Mouse (Mus musculus): ENCODE measurements around the gene Kcnq4.

The Kcnq4 gene

DNA sequence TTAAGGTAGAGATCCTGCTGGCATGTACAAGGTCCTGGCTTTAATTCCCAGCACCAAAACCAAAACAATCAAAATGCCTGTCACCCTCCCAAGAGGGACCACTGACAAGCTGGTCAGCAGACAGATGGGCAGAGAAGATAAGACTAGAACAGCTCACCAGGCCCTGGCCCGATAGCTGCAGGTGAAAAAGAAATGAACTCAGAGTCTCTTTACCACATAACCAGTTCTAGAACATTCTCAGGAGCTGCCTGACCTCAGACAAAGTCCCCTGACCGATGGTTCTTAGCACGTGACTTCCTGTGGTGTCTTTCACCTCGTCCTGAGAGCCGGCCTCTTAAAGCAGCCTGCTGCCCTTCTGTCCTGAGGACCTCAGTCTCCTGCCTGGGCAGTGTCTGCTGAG lies 78.8 kb downstream of the Kcnq4 start:
- DNase-seq: no peak

GRCm38 (mm10) chr4:120668551-120668950 lies 79.9 kb downstream of the Kcnq4 start:
- DNase-seq: no peak

DNA sequence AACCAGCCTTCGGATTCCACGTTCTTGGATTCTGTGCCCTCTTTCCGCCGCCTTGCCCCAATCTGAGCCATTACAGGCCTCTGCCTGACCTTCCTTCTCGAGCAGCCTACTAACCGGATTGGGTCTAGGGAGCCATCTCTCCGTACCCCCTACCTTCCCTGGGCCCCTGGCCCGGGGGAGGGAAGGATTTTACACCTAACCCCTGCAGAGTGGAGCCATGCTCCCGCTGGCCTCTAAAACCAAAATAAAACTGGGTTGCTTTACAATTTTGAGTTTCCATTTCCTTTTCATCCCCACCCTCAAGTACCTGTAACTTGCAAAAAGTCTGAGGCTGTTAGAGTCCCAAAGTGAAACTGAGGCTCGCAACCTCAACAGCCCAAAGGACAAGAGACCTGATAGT lies 80.9 kb downstream of the Kcnq4 start:
- no peak for DNase-seq

DNA sequence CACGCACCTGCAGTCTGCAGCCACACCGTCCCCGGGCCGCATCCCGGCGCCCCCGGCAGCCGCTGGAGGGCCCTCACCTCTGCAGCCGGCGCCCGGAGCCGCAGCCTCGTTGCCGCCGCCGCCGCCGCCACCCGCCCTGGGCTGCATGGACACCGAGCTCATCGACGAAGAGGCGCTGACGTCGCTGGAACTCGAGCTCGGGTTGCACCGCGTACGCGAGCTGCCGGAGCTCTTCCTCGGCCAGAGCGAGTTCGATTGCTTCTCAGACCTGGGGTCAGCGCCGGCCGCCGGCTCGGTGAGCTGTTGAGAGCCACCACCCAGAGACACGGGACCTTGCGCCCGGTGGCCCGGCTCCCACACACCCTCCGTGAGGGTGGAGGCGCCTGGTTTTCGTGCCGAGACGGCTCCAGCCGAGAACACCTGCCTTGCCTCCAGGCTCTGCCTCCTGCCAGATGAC lies 81.3 kb downstream of the Kcnq4 start:
- peak; percentile 63 for DNase-seq

GRCm38 (mm10) chr4:120666358-120667024 lies 81.9 kb downstream of the Kcnq4 start, which contains the start of gene Cited4:
Gene Cited4, plus strand, starts transcription at chr4:120666572.
- peak; percentile 95 for DNase-seq

- DNase-seq: no peak
Measured at GRCm38 (mm10) chr4:120665782-120666181, 82.6 kb downstream of the Kcnq4 start.

DNA sequence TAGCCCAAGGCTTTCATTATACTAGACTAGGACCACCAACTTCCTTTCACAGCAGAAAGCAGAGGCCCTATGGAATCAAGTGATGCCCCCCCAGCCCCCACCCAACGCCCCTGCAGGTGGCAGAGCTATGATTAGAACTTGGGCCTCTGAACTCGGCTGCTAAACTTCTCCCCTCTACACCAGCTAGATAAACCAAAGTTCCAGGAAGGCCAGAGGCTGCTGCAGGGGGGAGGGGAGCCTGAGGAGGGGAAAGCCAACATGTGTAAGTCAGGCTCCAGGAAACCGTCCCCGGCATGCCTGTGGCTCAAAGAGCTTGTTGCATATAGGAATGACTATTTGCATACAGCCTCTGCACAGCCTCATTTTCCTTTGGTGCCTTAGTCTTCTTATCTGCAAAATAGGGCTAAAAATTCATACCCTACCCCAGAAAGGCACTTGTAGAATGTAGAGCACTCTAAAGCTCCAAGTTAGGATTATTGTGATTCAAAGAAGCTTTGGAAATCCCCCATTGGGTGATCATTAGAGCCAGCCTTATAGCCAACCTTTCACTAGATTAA lies 83.2 kb downstream of the Kcnq4 start:
- DNase-seq: no peak

DNA sequence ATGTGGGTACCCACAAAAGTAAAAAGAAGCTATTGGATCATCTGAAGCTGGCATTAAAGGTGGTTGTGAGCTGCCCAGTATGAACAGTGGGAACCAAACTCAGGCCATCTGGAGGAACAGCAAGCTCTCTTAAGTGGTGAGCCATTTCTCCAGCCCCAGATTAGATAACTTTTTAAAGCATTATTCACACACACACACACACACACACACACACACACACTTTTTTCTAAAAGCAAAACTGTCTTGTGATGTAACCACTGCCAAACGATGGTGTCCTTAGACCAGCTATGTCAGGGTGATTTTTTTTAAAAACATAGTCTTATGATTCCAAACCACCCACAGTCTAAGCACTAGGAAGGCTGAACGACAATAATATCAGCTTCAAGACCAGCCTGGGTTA lies 83.8 kb downstream of the Kcnq4 start:
- DNase-seq: no peak

GRCm38 (mm10) chr4:120660485-120660884 lies 87.9 kb downstream of the Kcnq4 start:
- DNase-seq: no peak

GRCm38 (mm10) chr4:120655898-120656297 lies 92.5 kb downstream of the Kcnq4 start:
- no peak for DNase-seq

- DNase-seq: no peak
Measured at GRCm38 (mm10) chr4:120650208-120650592, 98.2 kb downstream of the Kcnq4 start.

GRCm38 (mm10) chr4:120649369-120650207 lies 98.8 kb downstream of the Kcnq4 start:
- DNase-seq: peak; percentile 60

Measured in cerebellum, adult 11-12 months (tissue).